Mouse (Mus musculus) forebrain, embryonic 11.5 days (tissue): ENCODE measurements around the gene Psmd5. TPM values are rescaled to one million over a fixed set of nuclear protein-coding genes. Genes with fewer than 3 reads are reported as not detected.

ENCODE experiments used
- ATAC-seq: fragments of 200-750 bp; cut with Nextera tagmentation; replicated peaks from 2 replicates; pipeline ENCODE4 v1.8.0; 2017; ENCODE audit warnings: moderate TSS enrichment; ENCODE audit not compliant: low FRiP score
- DNase-seq: peaks from one replicate; pipeline ENCODE4 v3.0.0-alpha.2; 2017; ENCODE audit warnings: low spot score
- H3K27ac ChIP-seq: fragments of 300-500 bp; sonication (generic); 2 replicates; pipeline ENCODE4 v1.5.1; 2014; ENCODE audit warnings: low read depth, low read length
- H3K27me3 ChIP-seq: fragments of 300-500 bp; sonication (generic); 2 replicates; pipeline ENCODE4 v1.6.1; 2014; ENCODE audit warnings: mild to moderate bottlenecking, low read length, mixed read lengths; ENCODE audit not compliant: control insufficient read depth, insufficient read depth
- H3K36me3 ChIP-seq: fragments of 300-500 bp; sonication (generic); 2 replicates; pipeline ENCODE4 v1.6.1; 2014; ENCODE audit warnings: mild to moderate bottlenecking, low read length, moderate library complexity, mixed read lengths; ENCODE audit not compliant: control insufficient read depth, insufficient read depth
- H3K4me1 ChIP-seq: fragments of 300-500 bp; sonication (generic); replicated peaks from 2 replicates; pipeline ENCODE4 v1.6.1; 2014; ENCODE audit warnings: low read length, mixed read lengths; ENCODE audit not compliant: control insufficient read depth, insufficient read depth
- H3K4me2 ChIP-seq: fragments of 300-500 bp; sonication (generic); 2 replicates; pipeline ENCODE4 v1.6.1; 2014; ENCODE audit warnings: low read depth, mild to moderate bottlenecking, low read length, moderate library complexity, mixed read lengths; ENCODE audit not compliant: severe bottlenecking
- H3K4me3 ChIP-seq: fragments of 300-500 bp; sonication (generic); 2 replicates; pipeline ENCODE4 v1.5.1; 2014; ENCODE audit warnings: low read depth, low read length
- H3K9ac ChIP-seq: fragments of 300-500 bp; sonication (generic); 2 replicates; pipeline ENCODE4 v1.6.1; 2014; ENCODE audit warnings: low read length
- H3K9me3 ChIP-seq: fragments of 300-500 bp; sonication (generic); 2 replicates; pipeline ENCODE4 v1.6.1; 2016; ENCODE audit warnings: low read length, mixed read lengths; ENCODE audit not compliant: control insufficient read depth
- WGBS: fragments of 180-500 bp; shearing (Covaris S2); extraction: QIAGEN DNeasy Blood & Tissue Kit; methylation state at CpG from one replicate; pipeline ENCODE4 v1.1.7; 2014; 5-methylcytosine and 5-hydroxymethylcytosine counted together
- polyA plus RNA-seq: library from polyadenylated mRNA; unstranded; fragments of >200 nt; fragmentation: Nextera tagmentation; extraction: Ambion mirVana; gene quantifications from 2 replicates; pipeline ENCODE4 v1.2.1, GENCODE M21; 2014

Gene Psmd5
- polyA plus RNA-seq, 1 experiment from 2014 or later, result 117 TPM

- ATAC-seq (no peak), DNase-seq (no peak)
- no peak overlapping the region for H3K4me3 ChIP-seq
- H3K9me3 ChIP-seq, result no peaks in the 10 kb centered on the region
- 81% methylated on average over 5 of the region's 5 CpGs for WGBS
- peaks cover 6% of the 10 kb centered on the region; the same call in 1 of the 2 replicates for H3K4me1 ChIP-seq
- no peaks in the 10 kb centered on the region for H3K36me3 ChIP-seq
- H3K4me2 ChIP-seq, result no peak overlapping the region
- no peak overlapping the region for H3K9ac ChIP-seq
- H3K27ac ChIP-seq, result no peak overlapping the region
- peaks cover 15% of the 10 kb centered on the region; the same call in 1 of the 2 replicates for H3K27me3 ChIP-seq
Observed at GRCm38 (mm10) chr2:34911871-34912270, 37.1 kb upstream of the Psmd5 start.

- Histone ChIP-seq H3K4me2 (no peak overlapping the region), H3K9ac (no peak overlapping the region), H3K27me3 (peaks cover 15% of the 10 kb centered on the region; the same call in 1 of the 2 replicates), H3K4me1 (peaks cover 9% of the 10 kb centered on the region; the same call in 1 of the 2 replicates), H3K4me3 (no peak overlapping the region), H3K9me3 (no peaks in the 10 kb centered on the region), H3K27ac (no peak overlapping the region), H3K36me3 (no peaks in the 10 kb centered on the region)
- DNase-seq, result no peak
- WGBS, result 89% methylated on average over 4 of the region's 4 CpGs
- ATAC-seq, result no peak
Observed at GRCm38 (mm10) chr2:34909719-34910118, 35.0 kb upstream of the Psmd5 start.

GRCm38 (mm10) chr2:34906861-34907604 is 32.3 kb upstream of the Psmd5 start:
- Histone ChIP-seq H3K27me3 (no peaks in the 10 kb centered on the region; the same call in 1 of the 2 replicates), H3K27ac (no peak overlapping the region), H3K9me3 (no peaks in the 10 kb centered on the region), H3K4me2 (no peak overlapping the region), H3K4me3 (no peak overlapping the region), H3K36me3 (no peaks in the 10 kb centered on the region), H3K4me1 (peaks cover 2% of the 10 kb centered on the region; the same call in 1 of the 2 replicates), H3K9ac (no peak overlapping the region)
- 52% methylated on average over 12 of the region's 12 CpGs for WGBS
- ATAC-seq (no peak), DNase-seq (no peak)

GRCm38 (mm10) chr2:34906426-34906825 is 31.7 kb upstream of the Psmd5 start:
- no peaks in the 10 kb centered on the region for H3K27me3 ChIP-seq
- DNase-seq, result no peak
- no peaks in the 10 kb centered on the region for H3K36me3 ChIP-seq
- 67% methylated on average over 6 of the region's 6 CpGs for WGBS
- H3K27ac ChIP-seq, result no peak overlapping the region
- no peak overlapping the region for H3K4me3 ChIP-seq
- ATAC-seq, result no peak
- H3K4me2 ChIP-seq, result no peak overlapping the region
- no peaks in the 10 kb centered on the region for H3K9me3 ChIP-seq
- H3K9ac ChIP-seq, result no peak overlapping the region
- H3K4me1 ChIP-seq, result peaks cover 2% of the 10 kb centered on the region; the same call in 1 of the 2 replicates

- H3K27ac ChIP-seq, result no peak overlapping the region
- ATAC-seq (peak; percentile 97), DNase-seq (peak; percentile 99)
- H3K4me3 ChIP-seq, result peak overlapping the region; percentile 14
- peak overlapping the region; percentile 51 for H3K4me2 ChIP-seq
- WGBS, result under 1% methylated on average over 34 of the region's 34 CpGs
- no peaks in the 10 kb centered on the region for H3K9me3 ChIP-seq
- no peak overlapping the region; the same call in 1 of the 2 replicates for H3K9ac ChIP-seq
- no peaks in the 10 kb centered on the region for H3K27me3 ChIP-seq
- H3K36me3 ChIP-seq, result no peaks in the 10 kb centered on the region
- H3K4me1 ChIP-seq, result peaks cover 2% of the 10 kb centered on the region; the same call in 1 of the 2 replicates
Observed at GRCm38 (mm10) chr2:34904849-34905542, 30.2 kb upstream of the Psmd5 start.

- H3K27me3 ChIP-seq, result no peaks in the 10 kb centered on the region
- no peak overlapping the region for H3K4me2 ChIP-seq
- DNase-seq (no peak), ATAC-seq (no peak)
- no peak overlapping the region for H3K27ac ChIP-seq
- H3K9me3 ChIP-seq, result no peaks in the 10 kb centered on the region
- H3K4me1 ChIP-seq, result peaks cover 2% of the 10 kb centered on the region; the same call in 1 of the 2 replicates
- H3K36me3 ChIP-seq, result no peaks in the 10 kb centered on the region
- no peak overlapping the region for H3K4me3 ChIP-seq
- peak overlapping the region; percentile 27; the same call in 1 of the 2 replicates for H3K9ac ChIP-seq
- WGBS, result 84% methylated on average over 4 of the region's 4 CpGs
Observed at GRCm38 (mm10) chr2:34903652-34904405, 29.1 kb upstream of the Psmd5 start.

GRCm38 (mm10) chr2:34903191-34903590 is 28.4 kb upstream of the Psmd5 start:
- Histone ChIP-seq H3K4me2 (no peak overlapping the region), H3K27ac (no peak overlapping the region), H3K9me3 (no peaks in the 10 kb centered on the region), H3K4me3 (no peak overlapping the region), H3K27me3 (no peaks in the 10 kb centered on the region), H3K4me1 (peaks cover 2% of the 10 kb centered on the region; the same call in 1 of the 2 replicates), H3K9ac (no peak overlapping the region), H3K36me3 (no peaks in the 10 kb centered on the region)
- DNase-seq (no peak), ATAC-seq (no peak)
- 84% methylated on average over 7 of the region's 7 CpGs for WGBS

- Histone ChIP-seq H3K4me2 (no peak overlapping the region), H3K27me3 (no peaks in the 10 kb centered on the region), H3K27ac (no peak overlapping the region), H3K4me3 (no peak overlapping the region), H3K9me3 (no peaks in the 10 kb centered on the region), H3K9ac (no peak overlapping the region), H3K4me1 (peaks cover 2% of the 10 kb centered on the region; the same call in 1 of the 2 replicates), H3K36me3 (no peaks in the 10 kb centered on the region)
- no peak for DNase-seq
- no peak for ATAC-seq
- 87% methylated on average over 6 of the region's 6 CpGs for WGBS
Observed at GRCm38 (mm10) chr2:34902731-34903130, 28.0 kb upstream of the Psmd5 start.
